Mouse (Mus musculus) CD4-positive, CD25-positive, alpha-beta regulatory T cell (primary cell): ENCODE results near the gene Mpp6. TPM values are rescaled to one million over a fixed set of nuclear protein-coding genes. Genes with fewer than 3 reads are reported as not detected.

Source experiments
- polyA plus RNA-seq: library from polyadenylated mRNA; unstranded; fragments of 100-300 nt; shearing (Covaris generic); gene quantifications from one replicate; pipeline ENCODE4 v1.2.1, GENCODE M21; 2017

Mpp6 gene
- polyA plus RNA-seq = 36.2 TPM

GRCm38 (mm10) chr6:50109757-50110378, at the start of gene Mpp6:
Gene Mpp6, plus strand, starts transcription at chr6:50110241.

Other genes starting within 250 kb of the Mpp6 start
- gene Gsdme, start 153.6 kb downstream of the Mpp6 start, polyA plus RNA-seq = 3.3 TPM